Mouse (Mus musculus) stomach, embryonic 14.5 days (tissue): ENCODE measurements at regions not wholly inside any gene's neighbourhood (a gene's known extent, or its start where the extent isn't known, plus 50 kb on each side); places are given as distances from the start of the nearest gene placed in this dataset. TPM values are rescaled to one million over a fixed set of nuclear protein-coding genes. Genes with fewer than 3 reads are reported as not detected.

Source experiments
- ATAC-seq: fragments of 200-750 bp; cut with Nextera tagmentation; 2 replicates; pipeline ENCODE4 v1.8.0; 2017; ENCODE audit warnings: low read depth, moderate TSS enrichment; ENCODE audit not compliant: insufficient number of reproducible peaks, insufficient read depth, low FRiP score
- H3K27ac ChIP-seq: fragments of 300-500 bp; sonication (generic); 2 replicates; pipeline ENCODE4 v1.5.1; 2014; ENCODE audit warnings: mild to moderate bottlenecking, low read length, moderate library complexity, mixed read lengths
- H3K27me3 ChIP-seq: fragments of 300-500 bp; sonication (generic); 2 replicates; pipeline ENCODE4 v1.6.1; 2014; ENCODE audit warnings: low read length, control low read depth, mixed read lengths; ENCODE audit not compliant: control insufficient read depth, insufficient read depth
- H3K36me3 ChIP-seq: fragments of 300-500 bp; sonication (generic); 2 replicates; pipeline ENCODE4 v1.6.1; 2014; ENCODE audit warnings: mild to moderate bottlenecking, control low read depth, low read length, moderate library complexity, mixed read lengths; ENCODE audit not compliant: control insufficient read depth, insufficient read depth
- H3K4me1 ChIP-seq: fragments of 300-500 bp; sonication (generic); 2 replicates; pipeline ENCODE4 v1.6.1; 2014; ENCODE audit warnings: low read length, control low read depth, mixed read lengths; ENCODE audit not compliant: control insufficient read depth, insufficient read depth
- H3K4me2 ChIP-seq: fragments of 300-500 bp; sonication (generic); replicated peaks from 2 replicates; pipeline ENCODE4 v1.6.1; 2014; ENCODE audit warnings: low read depth, low read length, control low read depth
- H3K4me3 ChIP-seq: fragments of 300-500 bp; sonication (generic); 2 replicates; pipeline ENCODE4 v1.5.1; 2014; ENCODE audit warnings: low read depth, low read length, control low read depth
- H3K9ac ChIP-seq: fragments of 300-500 bp; sonication (generic); replicated peaks from 2 replicates; pipeline ENCODE4 v1.6.1; 2014; ENCODE audit warnings: low read depth, mild to moderate bottlenecking, control low read depth, low read length, moderate library complexity, mixed read lengths
- H3K9me3 ChIP-seq: fragments of 300-500 bp; sonication (generic); 2 replicates; pipeline ENCODE4 v1.6.1; 2016; ENCODE audit warnings: low read depth, low read length, control low read depth; ENCODE audit not compliant: control insufficient read depth
- WGBS: fragments of 180-500 bp; shearing (Covaris S2); extraction: QIAGEN DNeasy Blood & Tissue Kit; methylation state at CpG from one replicate; pipeline ENCODE4 v1.1.7; 2014; 5-methylcytosine and 5-hydroxymethylcytosine counted together
- microRNA-seq: library from miRNA; unstranded; fragments of <30 nt; microRNA quantifications from one replicate; pipeline ENCODE4, GENCODE M21; 2016

DNA sequence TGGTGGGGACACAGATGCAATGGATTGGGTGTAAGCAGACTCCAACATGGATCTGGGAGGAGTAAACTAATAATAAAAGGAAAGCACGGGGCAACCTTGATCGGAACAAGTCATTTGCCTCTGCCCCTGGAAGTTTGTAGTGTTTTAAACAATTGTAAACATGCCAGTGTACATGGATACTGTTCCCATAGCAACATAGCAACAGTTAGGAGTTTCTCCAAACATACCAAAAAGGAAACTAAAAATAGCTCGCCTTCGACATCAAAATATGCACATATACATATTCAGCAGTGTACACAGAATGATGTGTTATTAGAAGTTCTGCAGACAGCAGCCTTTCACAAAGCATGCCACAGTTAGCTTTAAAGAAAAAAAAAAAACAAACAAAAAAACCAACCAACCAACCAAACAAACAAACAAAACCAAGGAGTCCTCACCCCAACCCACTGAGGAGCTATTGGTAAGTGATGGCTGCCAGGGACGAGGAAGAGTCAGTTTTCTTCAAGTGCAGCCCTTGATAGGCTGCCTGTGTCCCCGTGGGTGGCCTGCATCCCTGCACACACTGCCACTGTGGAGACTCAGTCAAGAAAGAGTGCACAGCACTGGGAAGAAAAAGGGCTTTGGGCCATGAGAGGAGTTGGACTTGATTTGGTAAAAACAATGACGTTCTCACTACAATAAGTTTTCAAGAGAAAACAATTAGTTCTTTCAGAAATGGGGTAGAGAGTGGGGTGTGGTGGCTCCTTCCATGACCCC lies 54.8 kb upstream of the Peli1 start:
- H3K27ac ChIP-seq = no peak overlapping the region; the same call in 1 of the 2 replicates
- ATAC-seq = no peak
- no peak overlapping the region for H3K9ac ChIP-seq
- no peaks in the 10 kb centered on the region for H3K36me3 ChIP-seq
- no peaks in the 10 kb centered on the region for H3K27me3 ChIP-seq
- H3K4me2 ChIP-seq = no peak overlapping the region
- no peak overlapping the region for H3K4me3 ChIP-seq
- 48% methylated on average over 7 of the region's 7 CpGs for WGBS
- peaks cover 5% of the 10 kb centered on the region; the same call in 1 of the 2 replicates for H3K4me1 ChIP-seq
- no peaks in the 10 kb centered on the region for H3K9me3 ChIP-seq

GRCm38 (mm10) chr11:21037267-21037906 lies 53.7 kb upstream of the Peli1 start:
- Histone ChIP-seq H3K9me3 (no peaks in the 10 kb centered on the region), H3K27ac (no peak overlapping the region), H3K4me2 (no peak overlapping the region), H3K9ac (no peak overlapping the region), H3K4me3 (no peak overlapping the region), H3K27me3 (no peaks in the 10 kb centered on the region), H3K36me3 (no peaks in the 10 kb centered on the region), H3K4me1 (peaks cover 5% of the 10 kb centered on the region; the same call in 1 of the 2 replicates)
- ATAC-seq = no peak
- WGBS = 88% methylated on average over 6 of the region's 6 CpGs

- Histone ChIP-seq H3K27me3 (no peaks in the 10 kb centered on the region), H3K9me3 (no peaks in the 10 kb centered on the region), H3K27ac (no peak overlapping the region), H3K4me2 (no peak overlapping the region), H3K36me3 (no peaks in the 10 kb centered on the region), H3K4me1 (no peaks in the 10 kb centered on the region), H3K4me3 (no peak overlapping the region), H3K9ac (no peak overlapping the region)
- WGBS = 78% methylated on average over 5 of the region's 5 CpGs
- no peak for ATAC-seq
These were observed 49.9 kb upstream of the Peli1 start for GRCm38 (mm10) chr11:21041201-21041600.

Small RNAs in the stretch of these regions (microRNA-seq; reads per million reads assigned to microRNA genes)
- gene Gm23681 = not detected
